Mouse (Mus musculus): ENCODE data around the gene Smad1.

Smad1 gene

DNA sequence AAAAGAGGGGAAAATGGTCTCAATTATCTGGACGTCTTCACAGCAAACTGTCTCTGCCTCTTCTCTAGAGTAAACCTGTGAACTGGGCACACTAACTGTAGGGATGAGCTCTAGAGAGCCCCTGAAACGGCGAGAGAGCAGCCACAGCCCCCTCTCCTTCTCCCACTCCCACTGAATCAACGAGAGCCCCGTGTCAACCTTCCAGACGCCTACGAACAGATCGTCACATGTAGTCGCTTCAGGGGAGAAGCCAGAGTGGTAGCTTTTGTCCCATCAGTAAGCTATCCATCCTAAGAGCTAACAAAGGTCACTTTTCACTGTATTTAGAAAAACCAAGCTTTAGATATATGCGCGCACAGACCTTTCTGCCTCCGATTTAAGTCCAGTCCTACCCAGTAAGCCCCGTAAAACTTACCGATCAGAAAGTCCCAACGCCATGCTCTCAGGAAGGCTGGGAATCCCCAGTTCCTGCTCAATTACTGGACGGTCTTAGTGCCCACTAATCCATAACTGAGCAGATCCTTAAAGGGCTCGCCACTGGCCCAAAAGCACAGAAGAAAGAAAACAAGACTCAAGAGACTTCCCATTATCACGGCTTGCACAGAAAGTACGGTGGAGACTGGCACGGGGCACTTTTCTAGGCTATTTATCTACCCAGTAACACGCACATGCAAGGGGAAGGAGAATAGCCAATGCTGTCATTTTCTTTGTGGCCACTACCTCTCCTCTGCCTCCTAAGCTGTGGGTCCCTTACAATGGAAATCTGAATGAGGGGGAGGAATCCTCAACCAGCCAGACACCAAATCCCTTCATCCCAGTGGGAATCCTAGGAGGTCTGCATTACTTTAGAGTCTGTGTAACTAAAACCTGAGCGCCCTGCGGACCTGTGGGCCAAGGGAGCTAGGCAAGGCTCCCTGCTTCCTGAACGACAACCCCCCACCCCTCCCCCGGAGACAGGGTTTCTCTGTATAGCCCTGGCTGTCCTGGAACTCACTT is 14.7 kb downstream of the Smad1 start:
- DNase-seq (ENCODE audit: low read depth, low spot score): no peak

DNA sequence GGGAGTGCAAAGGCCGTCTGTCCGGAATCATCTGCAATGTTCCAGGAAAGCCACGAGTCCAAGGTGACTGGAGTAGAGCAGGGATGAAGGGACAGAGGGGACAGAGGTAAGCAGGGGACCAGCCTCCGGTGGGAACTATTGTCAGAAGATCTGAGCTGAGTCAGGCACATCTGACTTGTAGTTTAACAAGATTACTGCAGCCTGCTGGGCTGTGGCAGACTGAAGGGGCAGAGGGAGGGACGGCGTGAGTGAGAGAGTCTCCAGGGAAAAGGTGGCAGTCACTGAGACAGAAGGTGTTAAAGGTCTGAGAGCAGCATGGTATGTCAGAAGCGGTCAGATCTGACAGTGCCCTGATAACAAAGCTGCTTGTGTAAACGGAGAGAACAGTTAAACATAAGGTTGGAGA is 16.5 kb downstream of the Smad1 start:
- DNase-seq (ENCODE audit: low read depth, low spot score): no peak

DNA sequence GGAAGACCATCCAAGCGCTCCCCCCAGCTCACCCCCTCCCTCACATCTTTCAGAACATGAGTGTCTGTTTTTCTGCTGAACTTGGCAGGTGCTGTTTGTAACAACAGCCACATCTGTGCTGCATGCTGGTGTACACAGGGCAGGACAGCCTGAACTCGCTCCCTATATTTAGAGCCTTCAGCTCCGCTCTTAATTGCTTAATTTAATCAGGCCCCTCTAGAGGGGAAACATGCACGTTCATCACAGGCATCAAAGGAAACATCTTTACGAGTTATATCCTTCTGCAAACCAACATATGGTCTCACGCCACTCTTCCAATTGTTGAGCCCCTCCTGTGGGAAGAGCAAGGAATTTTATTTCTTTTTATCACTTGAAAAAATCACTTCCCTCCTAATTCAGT is 17.5 kb downstream of the Smad1 start:
- no peak for DNase-seq (ENCODE audit: low read depth, low spot score)

DNA sequence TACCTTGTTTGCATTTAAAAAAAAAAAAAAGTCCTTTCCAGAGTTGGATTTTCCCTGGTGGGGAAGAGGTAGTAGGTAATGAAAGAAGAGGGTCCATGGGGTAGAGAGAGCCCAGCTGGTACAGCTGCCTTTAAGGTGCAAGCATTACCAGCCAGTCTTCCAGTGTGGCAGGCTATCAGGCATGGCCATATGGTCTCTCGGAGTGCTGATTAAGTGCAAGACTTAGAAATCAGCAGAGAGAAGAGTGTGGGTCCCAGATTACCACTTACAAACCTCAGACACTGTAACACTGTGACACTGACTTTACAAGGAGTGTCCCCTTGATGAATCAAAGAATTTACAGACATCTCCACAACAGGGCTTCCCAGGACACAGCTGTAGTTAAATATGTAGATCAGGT is 18.9 kb downstream of the Smad1 start:
- DNase-seq (ENCODE audit: low read depth, low spot score): no peak

DNA sequence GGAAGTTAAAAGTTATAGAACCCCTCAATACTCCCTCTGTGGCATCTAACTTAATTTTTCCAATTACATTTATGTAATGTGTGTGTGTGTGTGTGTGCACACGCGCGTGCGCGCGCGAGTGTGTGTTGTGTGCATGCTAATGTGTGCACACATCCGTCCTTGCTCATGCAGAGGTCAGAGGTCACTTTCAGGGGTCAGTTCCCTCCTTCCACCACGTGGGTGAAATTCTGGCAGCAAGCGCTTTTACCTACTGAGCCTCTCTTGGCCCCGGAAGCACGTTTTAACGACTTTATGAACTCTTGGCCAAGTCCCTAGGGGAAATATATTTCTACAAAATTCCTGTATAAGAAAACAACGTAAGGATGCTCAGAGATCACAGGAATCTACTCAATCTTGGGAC is 19.3 kb downstream of the Smad1 start:
- no peak for DNase-seq (ENCODE audit: low read depth, low spot score)

DNA sequence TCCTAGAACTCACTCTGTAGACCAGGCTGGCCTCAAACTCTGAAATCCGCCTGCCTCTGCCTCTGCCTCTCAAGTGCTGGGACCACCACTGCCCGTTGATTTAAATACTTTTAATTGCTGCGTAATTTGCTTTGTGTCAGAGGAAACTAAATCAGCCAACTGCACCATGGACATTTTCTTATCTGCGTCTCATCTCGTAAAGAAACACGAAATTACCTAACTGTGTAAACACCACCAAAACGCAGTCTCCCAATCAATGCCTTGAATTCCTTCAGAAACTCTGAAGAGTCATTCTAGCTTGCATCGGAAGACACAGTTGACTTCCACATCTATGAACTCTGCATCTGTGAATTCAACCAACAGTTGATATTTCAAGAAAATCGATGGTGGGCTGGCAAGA is 22.7 kb downstream of the Smad1 start:
- DNase-seq (ENCODE audit: low read depth, low spot score): no peak

DNA sequence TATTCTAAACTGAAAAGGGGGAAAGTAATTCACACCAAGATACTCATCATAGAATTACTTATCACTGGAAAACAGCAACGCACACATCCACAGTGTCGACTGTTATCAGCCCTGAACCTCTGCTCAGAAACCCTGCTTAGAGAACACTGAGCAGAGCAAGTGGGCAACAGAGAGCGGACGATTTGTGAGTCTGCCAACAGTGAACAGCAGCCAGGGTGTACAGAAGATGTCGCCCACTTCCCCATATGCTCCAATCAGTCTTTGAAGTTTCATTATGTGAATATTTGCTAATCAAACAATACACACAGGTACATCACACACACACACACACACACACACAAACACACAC is 23.6 kb downstream of the Smad1 start:
- no peak for DNase-seq (ENCODE audit: low read depth, low spot score)

DNA sequence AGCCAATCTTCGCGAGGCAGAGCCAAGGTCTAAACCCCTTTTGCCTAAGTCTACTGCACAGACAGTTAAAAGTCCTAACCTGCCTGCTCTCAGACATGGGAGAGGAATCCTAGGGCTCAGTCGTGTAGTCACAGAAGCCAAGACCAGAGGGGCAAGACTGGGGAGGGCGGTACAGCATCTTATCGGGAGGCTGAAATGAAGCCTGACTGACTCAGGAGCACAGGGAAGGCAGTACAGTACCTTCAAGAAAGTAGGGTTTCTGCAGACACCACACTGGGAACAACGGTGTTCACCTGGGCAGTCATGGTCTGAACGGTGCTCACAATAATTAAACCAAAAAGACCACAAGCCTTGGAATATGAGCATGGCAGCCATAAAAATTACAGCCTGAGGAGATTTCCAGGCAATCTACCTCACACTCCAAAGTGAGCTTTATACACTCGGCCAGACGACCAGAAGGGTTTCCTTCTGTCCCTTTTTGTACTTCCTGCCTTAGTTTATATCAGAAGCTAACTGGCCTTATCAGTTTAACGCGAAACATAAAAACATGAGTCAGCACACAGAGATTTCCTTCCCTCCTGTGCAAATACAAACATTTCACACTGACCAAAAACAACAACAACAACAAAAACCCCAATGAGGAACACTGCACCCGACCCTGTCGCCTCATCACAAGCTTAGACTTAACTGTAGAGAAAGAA is 24.1 kb downstream of the Smad1 start:
- no peak for DNase-seq (ENCODE audit: low read depth, low spot score)

DNA sequence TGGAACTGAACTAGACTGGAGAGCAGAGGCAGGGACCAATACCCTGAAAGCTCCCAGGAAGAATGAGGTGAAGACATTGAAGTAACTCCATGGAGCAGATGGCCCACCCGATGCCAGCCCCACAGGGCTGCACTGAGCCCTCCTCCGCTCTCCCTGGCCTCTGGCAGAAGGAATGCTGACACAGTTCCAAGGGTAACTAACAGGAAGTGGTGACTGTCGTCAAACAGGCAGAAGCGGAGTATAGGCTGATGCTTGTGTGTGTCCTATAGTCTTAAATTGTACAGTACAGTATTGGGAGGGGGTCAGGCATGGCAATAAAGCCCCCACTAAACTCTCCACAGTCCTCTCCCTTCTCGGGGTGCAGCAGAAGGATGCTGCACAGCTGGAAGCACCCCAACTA is 24.9 kb downstream of the Smad1 start:
- no peak for DNase-seq (ENCODE audit: low read depth, low spot score)

DNA sequence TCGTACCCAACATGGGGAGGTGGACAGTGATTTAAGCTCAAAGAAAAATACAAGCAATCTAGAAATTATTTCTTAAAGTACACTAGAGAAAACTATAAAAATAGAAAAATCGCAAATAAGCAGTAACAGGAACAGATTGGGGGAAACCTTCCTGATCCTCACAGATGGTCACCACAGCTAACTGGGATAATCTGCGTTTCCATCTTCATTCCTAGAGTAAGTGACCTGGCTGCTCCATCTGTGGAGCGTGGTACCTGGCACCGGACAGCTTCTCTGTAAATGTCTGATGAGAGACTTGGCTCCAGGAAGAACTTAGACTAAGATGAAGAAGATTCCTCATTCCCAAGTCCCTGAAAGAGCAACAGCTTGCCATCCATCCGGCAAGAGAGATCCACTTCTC is 25.8 kb downstream of the Smad1 start:
- DNase-seq (ENCODE audit: low read depth, low spot score): no peak

DNA sequence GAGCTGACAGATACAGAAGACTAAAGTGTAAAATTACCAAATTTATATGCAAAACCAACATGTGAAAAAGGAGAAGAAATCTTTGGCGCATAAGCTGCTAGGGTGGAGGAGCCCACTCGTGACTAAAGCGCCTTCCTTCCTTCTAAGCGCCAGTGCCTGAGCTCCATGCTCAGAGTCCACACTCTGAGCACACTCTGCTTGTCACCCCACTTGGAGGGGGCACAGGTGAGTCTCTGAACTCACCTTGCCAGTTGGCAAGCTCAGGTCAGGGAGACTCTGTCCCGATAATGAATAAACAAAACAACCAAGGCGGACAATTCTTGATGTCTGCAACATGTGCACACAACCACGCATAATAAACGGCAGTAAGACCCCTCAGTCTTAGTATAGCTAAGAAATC is 26.4 kb downstream of the Smad1 start:
- no peak for DNase-seq (ENCODE audit: low read depth, low spot score)

DNA sequence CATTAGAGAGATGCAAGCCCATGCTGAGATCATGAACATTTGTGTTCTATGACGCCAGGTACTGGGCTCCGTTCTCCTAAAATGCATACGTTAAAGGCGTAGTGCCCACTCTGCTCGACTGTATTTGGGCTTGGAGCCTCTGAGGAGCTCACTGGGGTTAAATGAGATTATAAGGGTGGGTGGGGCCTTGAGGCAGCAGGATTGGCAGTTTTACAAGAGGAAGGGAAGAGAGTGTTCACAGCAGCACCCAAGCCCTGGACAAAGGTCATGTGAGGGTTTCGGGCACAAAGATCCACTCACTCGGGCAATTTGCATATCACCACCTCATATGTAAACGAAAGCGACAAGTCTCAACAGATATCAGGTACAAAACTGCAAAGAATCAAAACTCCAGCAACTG is 26.8 kb downstream of the Smad1 start:
- no peak for DNase-seq (ENCODE audit: low read depth, low spot score)

DNA sequence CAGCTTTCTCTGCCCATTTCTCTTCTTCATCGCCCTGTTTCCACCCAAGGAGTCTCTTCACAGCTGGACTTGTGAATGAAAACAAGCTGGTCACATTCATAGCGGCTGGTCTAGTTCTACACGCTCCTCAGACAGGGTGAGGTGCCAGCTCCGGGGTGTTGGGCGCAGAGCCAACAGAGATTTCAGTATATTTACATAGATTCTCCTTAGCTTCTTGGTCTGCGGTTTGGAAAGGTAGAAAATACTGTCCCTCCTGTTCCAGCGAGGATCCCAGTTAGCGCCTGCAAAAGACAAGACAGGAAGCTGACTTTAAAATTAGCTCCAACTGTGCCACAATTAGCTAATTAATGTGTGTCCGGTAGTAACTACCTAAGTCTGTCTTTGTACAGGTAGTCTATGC is 27.2 kb downstream of the Smad1 start:
- DNase-seq (ENCODE audit: low read depth, low spot score): no peak

DNA sequence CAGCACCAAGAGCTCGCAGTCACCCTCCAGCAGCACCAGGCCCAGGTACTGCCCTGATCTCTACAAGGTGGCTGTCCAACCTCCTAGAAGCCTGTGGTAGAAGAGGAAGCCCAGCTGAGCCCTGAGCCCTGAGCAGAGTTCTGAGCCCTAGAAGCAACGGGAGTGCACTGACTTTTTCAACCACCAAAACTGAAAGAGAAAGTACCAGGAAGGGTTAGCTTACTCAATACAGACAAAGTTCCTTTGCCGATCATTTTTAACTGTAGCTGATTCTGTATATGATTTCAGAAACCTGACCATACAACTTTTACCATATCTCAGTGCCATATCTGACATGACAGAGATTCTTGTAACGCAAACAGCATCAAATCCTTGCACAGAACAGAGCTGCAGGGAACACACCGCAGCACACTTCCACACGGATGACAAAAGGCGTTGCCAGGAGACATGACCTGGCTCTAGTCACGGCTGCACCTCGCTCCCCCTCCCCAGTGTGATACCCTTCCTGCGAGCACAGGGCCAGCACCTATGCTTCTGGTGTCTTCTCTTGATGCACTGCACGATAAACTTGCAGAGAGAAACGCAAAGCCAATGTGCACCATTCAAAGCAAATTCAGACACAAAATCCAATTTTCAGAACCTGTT is 28.6 kb downstream of the Smad1 start:
- no peak for DNase-seq (ENCODE audit: low read depth, low spot score)

DNA sequence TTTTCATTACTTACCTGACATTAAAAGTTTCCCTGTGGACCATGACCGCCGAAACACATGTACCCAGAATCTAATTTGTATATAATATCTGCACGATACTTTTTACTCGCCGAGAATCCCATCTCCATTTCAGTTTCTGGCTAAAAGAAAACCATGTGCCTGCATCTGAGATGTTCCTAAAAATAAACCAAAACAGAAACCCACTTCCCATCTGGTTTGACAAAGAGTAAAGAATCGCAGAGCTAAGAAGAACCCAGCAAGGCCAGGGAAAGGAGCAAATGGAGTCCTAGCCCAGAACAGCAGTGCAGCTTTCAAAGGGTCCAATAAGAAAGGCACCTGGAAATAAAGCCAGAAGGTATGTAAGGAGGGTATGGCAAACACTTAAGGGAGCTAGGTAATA is 30.2 kb downstream of the Smad1 start:
- no peak for DNase-seq (ENCODE audit: low read depth, low spot score)

DNA sequence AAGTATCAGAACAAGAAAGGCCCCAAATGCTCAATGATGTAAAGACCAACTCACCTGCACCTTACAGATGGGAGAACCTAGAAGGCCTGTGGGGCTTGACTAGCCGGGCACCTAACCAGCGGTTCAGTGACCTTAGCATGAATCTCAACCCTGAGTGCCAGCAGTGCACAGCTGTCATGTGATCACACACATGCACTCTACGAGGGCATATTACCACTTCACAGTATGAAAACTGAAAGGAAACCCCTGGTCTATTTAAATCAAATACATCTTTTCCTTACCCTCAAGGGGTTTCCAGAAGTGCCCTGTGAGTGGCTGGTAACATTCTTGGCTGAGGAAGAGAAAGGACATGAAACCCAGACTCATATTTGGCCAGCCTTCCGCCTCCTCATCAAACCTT is 31.4 kb downstream of the Smad1 start:
- no peak for DNase-seq (ENCODE audit: low read depth, low spot score)

DNA sequence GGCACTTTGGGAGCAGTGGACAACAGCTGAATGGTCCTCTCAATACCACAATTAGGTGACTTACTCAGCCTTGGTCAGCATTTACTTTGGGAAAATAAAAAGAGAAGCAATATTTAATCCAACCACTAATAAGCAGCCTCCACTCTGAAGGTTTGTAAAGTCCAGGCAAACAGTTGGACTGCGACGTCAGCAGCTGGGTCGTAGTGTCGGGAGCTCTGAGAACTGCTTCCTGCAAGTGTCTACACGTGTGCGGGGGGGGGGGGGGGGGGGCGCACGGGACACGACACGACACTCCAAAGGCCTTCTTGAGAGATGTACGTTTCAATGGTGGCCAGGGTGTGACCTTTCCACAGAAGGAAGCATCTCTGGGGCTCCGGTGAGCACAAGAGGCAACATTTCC is 32.0 kb downstream of the Smad1 start:
- no peak for DNase-seq (ENCODE audit: low read depth, low spot score)

DNA sequence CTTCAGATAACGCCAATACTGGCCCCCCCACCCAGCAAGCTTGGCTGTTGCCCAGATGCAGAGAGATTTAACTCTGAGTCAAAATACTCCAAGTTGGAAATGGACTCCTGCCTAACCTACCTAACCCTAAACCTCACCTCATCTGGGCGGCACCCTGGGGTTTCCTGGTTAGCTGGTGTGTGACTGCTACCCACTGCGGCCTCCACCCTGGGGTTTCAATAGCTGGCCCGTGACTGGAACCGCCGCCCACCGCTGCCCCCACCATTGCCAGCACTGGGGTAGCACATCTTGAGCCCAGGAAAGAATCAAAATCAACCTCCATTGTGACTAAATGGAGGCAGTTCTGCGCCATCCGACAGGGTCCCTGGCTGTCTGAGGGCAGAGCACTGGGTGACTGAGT is 33.1 kb downstream of the Smad1 start:
- DNase-seq (ENCODE audit: low read depth, low spot score): no peak

DNA sequence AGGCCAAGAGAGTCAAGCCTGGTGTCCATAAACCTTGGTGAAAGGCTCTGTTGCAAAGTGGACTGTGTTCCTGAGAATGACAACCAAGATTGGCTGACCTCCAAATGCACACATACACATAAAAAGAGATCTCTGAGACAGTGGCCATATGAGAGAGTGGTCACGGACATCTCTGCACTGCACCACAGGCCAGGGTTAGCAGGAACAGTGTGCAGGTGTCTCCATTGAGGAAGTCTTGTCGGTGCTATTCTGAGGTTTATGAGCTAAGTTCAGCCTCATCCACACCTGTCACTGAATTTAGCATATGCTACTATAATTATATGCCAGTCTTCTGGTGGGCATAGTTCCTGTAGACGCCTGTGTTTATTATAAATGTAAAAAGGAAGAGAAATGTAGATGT is 33.6 kb downstream of the Smad1 start:
- DNase-seq (ENCODE audit: low read depth, low spot score): no peak

DNA sequence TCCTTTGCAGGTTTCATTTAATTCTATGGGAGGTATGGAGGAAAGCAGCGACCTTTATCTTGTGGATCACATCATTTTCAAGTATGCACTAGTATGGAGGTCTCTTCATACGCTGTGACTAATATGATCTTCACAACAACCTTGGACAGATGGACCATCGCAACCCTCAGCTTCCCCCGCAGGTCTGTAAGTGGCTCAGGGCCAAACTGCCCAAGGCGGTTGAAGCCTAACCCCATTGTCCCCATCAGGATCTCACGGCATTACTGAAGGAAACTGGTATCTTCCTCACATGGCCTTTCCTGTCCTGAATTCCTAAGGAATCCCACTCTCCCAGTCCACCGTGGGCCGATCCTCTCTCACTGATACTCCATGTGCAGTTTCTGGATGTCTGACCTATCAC is 34.5 kb downstream of the Smad1 start:
- DNase-seq (ENCODE audit: low read depth, low spot score): no peak

DNA sequence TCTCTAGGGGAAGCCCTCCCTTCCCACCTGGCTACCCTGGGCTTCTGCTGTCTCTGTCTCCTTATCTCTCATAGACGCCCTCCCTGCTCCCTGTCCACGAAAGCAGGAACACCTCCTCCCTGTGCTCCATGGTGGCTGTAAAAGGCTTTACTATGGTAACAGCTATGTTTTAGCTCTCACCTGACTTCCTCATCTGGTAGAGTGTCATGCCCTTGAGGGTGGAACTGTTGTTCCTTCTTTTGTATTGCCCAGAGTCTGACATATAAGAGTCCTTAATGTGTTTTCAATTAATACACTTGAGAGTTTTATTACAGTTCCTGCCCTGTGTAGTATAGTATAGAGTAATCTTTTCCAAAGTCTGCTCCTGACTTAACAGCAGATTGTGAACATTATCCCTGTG is 36.9 kb downstream of the Smad1 start:
- no peak for DNase-seq (ENCODE audit: low read depth, low spot score)

DNA sequence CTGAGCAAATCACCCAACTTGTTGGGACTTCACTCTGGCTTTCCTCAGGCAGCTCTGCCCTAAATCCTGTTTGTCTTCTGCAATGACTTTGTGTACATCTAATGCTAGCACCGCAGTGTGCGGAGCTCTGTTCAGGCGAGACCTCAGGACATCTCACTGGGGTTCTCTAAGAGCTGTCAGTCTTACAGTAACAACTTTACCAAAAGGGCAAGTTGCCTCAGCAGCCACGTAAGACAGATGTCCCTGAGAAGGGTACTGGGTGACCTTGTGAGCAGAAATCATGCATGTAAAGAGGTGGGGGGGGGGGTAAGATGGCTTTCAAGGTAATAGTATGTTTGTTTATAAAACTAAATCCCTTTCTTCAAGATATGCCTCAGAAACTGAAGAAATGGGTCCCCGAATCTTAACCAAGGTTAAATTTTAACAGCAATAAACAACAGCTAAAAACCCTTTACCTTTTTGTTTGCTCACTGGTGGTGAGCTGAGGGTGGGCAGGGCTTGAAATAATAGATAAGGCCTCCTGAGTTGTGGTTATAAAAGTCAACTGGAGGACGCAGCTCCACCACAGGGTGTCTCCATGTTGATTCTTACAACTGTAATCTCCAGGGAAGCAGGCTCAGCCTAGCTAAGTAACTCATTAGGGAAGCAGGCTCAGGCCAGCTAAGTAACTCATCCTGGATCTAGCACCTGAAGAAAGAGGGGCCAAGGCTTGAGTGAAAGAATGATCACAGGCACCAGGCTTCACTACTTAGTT is 38.4 kb downstream of the Smad1 start:
- no peak for DNase-seq (ENCODE audit: low read depth, low spot score)

Data from embryo, embryonic 11.5 days (tissue).